Mouse (Mus musculus): ENCODE data around the gene Taf7l.

Taf7l gene

DNA sequence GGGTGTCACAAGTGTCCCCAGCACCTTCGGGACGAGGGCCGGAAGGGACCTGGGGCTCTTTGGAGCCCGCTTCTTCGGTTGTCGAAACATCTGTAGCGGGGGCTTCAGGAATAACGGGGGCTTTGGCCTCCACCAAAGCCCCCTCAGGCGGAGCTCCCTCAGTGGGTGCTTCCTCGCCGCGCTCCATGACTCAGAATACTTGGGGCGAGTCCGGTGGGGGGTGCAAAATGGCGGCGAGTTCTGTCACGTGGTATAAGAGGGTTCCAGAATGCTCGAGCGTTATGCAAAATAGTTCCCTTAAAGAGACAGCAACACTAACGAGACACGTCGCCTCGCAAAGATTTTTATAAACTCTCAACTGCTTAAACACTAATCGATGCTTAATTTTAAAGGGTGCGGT is at the start of gene Taf7l:
Taf7l (minus strand) TSS at position 201 of the 400 bp plus-strand sequence.
- DNase-seq = no peak

DNA sequence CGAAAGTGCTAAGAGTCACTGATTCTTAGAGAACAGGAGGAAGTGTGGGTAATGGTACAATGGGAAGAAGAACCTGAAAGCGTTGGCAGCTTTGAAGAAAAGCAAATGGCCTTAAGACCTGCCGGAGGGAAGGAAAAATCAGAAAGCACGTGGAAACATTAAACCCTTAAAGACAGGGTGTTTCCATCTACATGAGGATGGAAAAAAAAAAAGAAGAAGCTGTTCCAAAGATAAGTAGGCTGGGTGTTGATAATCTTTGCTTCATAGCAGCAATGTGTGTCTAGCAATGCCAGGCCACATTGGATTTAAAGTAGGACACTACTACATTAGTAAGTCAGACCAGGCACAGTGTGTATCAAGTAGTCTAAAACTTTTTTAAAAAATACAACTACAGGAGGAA is 49.0 kb upstream of the Taf7l start:
- DNase-seq = no peak

DNA sequence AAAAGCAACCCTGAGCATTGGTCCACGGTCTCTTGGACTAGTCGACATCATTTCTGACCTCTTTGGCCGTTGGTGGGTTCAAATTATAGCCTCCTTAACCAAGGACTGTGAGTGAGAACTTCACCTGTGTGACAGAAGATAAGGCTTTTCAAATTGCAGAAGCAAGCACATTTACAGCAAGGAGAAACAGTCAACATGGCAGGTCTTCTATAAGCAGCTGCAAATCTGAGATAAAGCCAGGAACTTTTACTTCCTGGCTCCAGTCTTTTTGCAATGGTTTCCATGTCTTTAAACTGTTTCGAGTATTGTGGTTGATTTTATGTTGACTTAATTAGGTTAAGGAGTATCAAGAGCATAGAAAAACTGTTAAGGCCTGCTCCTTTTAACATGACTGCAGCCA is 47.5 kb upstream of the Taf7l start:
- no peak for DNase-seq

DNA sequence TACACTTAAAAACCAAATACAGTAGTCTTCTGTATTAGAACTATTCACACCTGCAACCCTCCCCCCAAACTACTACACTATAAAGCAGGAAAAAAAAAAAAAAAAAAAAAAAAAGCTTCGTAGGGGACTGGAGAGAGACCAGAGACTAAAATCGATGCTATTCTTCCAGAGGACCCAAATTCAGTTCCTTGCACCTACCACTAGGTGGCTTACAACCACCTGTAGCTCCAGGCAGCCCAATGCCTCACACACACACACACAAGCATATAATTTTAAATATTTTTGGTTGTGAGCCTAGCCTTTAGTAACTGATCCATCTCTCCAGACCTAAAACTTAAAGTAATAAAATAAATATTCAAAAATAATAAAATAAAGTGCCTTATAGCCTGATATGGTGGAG is 33.2 kb upstream of the Taf7l start:
- no peak for DNase-seq

DNA sequence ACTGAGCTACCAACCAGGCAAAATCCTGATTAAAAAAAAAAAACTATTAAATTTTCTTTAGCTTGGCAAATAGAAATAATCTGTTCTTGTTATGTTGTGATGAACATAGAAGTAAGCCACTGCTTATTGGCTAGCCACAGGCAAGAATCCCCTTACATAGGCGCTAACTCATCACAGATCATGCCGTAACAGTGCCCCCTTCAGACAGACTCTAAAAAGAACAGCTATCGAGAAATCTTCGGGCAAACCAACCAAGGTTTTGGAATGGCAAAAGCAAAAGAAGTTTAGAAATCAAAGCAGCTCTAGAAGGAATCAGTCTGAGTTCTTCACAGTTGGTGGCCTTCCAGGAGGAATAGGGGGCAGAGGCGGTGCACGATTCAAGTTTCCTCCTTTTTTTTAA is 31.7 kb upstream of the Taf7l start:
- no peak for DNase-seq

DNA sequence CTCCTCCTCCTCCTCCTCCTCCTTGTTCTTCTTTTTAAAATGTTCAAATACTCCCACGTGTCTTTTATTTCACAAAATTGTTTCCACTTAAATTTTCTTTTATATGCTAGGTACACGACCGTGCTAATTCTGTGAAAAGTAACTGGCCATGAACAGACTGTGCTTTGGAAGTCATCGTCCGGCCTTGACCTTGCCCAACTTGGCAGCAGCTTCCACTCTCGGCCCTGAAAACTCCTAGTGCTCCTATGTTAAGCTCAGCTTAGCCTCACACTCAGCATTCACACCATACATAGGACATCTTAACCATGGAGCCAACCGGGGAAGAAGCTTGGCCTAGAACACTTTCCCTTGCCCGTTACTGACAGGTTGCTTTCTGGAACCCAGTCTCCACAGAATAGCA is 24.4 kb upstream of the Taf7l start:
- DNase-seq = no peak

DNA sequence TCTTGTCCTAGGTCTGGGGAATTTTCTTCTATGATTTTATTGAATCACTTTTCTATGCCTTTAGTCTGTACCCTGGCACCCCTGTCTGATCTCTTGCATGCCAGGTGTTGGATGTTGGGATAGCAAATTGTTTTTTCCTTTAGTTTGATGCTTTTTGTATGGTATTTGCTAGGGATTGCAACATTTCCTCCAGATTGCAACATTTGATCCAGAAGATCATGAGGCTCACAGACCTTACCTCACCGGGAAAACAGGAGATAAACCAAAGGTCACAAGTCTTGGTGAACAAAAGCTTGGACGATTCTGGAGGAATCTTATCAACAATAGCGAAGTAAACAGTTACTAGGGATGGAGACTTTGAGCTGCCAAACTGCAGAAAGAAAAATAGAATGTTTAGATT is 5.4 kb upstream of the Taf7l start:
- no peak for DNase-seq

DNA sequence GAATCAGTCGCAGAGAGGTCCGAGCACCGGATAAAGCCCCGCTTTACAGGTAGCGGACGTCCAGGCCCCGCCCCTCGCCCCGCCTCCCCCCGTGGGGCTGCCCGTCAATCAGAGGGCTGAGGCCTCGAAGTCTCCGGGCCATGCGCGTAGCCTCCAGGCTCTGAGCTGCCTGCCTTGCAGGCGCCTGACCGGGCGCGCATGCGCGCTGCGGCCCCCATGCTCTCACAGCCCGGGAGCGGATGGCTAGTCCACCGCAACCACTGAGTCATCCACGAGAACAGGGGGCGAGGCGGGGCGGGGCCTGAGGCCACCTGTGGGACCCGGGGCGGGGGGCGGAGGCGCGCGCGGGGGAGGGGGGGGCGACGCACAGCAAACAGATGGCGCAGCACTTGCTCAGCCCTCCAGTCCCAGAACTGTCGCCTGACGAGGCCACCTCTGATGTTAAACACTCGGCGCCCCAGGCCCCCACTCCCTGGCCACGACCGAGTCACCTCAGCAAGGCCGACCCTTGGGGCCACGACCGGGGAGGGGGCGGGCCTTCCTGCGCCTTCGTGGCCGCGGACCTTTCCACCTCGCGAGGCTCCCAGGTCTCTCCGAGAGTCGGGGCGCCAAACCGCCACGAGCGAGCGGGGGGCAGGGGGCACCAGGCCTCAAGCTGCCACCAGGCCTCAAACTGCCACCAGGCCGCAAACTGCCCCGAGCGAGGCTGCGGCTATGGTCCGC is 1.1 kb downstream of the Taf7l start:
- DNase-seq = no peak

DNA sequence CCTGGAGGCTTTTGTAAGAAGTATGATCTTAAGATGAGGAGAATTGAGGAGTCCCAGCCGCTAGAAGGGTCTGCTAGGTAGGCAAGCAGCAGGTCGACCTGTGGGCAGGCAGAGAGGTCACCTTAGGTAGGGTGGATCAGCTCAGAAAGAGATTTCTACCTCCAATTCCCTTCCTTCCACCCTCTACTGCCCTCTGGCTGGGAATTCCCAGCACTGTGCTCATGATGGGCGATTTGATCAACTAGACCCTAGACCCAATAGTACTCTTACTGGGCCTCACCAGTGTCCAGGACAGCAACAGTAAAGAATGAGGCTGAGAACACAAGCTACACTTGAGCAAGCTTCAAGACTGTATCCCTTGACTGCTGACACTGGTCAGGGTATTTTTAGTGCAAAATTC is 49.0 kb downstream of the Taf7l start:
- no peak for DNase-seq

DNA sequence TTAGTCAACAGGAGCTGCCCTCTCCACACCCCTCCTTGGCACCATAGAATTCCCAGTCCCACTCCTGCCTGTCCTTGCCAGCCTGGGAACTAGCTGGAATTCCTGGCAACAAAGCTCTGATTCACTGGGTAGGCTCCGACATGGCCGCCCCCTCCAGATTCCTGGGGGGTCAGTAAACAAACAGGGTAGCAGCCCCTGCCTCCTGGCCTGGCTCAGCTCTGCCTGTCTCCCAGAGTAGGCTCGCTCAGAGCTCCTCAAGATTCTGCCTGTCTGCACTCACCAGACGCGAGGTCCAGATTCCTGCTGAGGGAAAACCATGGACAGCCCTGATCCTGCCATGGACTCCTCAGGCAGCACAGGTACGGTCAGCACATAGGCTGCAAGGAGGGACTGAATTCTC is 49.5 kb downstream of the Taf7l start:
- DNase-seq = no peak

DNA sequence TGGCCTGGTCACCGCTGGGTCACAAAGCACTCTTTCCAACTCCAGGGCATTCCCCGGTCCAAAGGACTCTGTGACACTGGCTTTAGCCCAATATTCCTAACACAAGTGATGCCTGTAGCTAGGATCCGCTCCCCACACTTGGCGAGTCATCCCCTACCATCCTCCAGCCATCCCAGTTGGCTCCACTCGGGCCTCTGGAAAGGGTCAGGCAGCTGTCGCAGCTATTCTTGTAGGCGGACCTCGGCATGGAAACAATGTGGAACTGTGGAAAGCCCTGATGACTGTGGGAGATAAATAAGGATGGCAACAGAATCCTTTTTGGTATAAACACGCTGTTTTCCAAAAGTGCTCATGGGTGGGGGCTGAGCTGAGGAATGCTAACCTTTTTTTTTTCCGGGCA is 50.5 kb downstream of the Taf7l start:
- DNase-seq = no peak

DNA sequence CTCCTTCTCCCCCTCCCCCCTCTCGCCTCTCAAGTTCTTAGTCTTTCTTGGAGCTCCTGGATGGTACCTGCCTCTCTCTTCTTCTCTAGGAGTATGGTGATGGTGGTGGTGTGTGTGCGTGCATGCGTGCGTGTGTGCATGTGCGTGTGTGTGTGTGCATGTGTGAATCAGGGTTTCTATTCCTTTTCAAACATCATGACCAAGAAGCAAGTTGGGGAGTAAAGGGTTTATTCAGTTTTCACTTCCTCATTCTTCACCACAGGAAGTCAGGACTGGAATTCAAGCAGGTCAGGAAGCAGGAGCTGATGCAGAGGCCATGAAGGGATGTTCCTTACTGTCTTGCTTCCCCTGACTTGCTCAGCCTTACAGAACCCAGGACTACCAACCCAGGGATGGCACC is 52.0 kb downstream of the Taf7l start:
- no peak for DNase-seq

DNA sequence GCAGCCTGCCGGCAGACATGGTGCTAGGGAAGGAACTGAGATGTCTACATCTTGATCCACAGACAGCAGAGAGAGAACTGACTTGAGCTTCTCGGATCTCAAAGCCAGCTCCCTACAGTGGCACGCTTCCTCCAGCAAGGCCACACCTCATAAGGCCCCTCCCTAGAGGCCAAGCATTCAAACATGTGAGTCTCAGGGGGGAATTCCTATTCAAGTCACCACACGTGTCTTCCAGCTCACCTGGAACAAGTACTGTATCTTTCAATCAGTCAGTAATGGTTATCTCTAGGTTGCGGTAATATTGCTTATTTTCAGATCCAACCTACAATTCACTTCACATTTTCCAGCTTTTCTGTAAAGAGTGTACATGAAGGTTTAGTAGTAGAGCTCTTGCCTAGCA is 56.2 kb downstream of the Taf7l start:
- no peak for DNase-seq

DNA sequence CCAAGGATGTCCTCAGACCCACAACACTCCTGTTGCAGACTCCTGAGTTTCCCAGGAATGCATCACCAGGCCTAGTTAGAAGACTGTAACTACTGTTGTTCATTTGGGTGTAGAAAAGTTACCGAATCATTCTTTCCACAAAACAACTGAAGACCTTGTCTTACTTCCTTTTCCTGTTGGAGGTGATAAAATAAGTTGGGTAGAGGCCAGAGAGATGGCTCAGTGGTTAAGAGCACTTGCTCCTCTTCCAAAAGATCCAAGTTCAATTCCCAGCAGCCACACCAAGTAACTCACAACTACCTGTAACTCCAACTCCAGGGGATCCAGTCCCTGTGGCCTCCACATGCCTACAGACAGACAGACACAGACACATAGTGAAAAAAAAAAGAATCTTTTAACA is 64.2 kb downstream of the Taf7l start:
- no peak for DNase-seq

Data from cerebellum, postnatal 36 days (tissue).